Mouse (Mus musculus) myocyte (in vitro differentiated cells): ENCODE data around the gene Cdk12.

Source experiments
- CEBPB ChIP-seq: IDR thresholded peaks from 2 replicates; pipeline ENCODE4 v1.6.1; 2011; ENCODE audit warnings: mild to moderate bottlenecking, moderate library complexity; ENCODE audit not compliant: poor library complexity, insufficient read depth, severe bottlenecking
- E2F4 ChIP-seq: IDR thresholded peaks from one replicate; pipeline ENCODE4 v1.6.1; 2011; ENCODE audit warnings: mild to moderate bottlenecking, control low read depth, moderate library complexity; ENCODE audit not compliant: insufficient read depth
- MAX ChIP-seq: IDR thresholded peaks from one replicate; pipeline ENCODE4 v1.6.1; 2011; ENCODE audit warnings: low read depth, mild to moderate bottlenecking, control low read depth
- MYOD1 ChIP-seq, 3 experiments: IDR thresholded peaks; one replicate each; pipeline ENCODE4 v1.6.1; 2011; ENCODE audit warnings: control low read depth in 2 of 3, low read depth in 2 of 3, mild to moderate bottlenecking in 2 of 3, moderate library complexity in 1 of 3; ENCODE audit not compliant: insufficient read length in 2 of 3, control insufficient read depth in 1 of 3
- MYOG ChIP-seq, 3 experiments: IDR thresholded peaks; one replicate each; pipeline ENCODE4 v1.6.1; 2011; ENCODE audit warnings: control low read depth in 2 of 3, low read depth in 2 of 3, mild to moderate bottlenecking in 2 of 3; ENCODE audit not compliant: insufficient read length in 2 of 3, control insufficient read depth in 1 of 3, insufficient read depth in 1 of 3
- POLR2A ChIP-seq: IDR thresholded peaks from one replicate; pipeline ENCODE4 v1.6.1; 2011; ENCODE audit warnings: low read depth, mild to moderate bottlenecking, control low read depth, moderate library complexity; ENCODE audit not compliant: insufficient read length
- POLR2AphosphoS2 ChIP-seq: IDR thresholded peaks from one replicate; pipeline ENCODE4 v1.6.1; 2011; ENCODE audit warnings: low read depth, control low read depth; ENCODE audit not compliant: insufficient read length
- USF1 ChIP-seq: IDR thresholded peaks from one replicate; pipeline ENCODE4 v1.6.1; 2011; ENCODE audit warnings: low read depth, mild to moderate bottlenecking, control low read depth, moderate library complexity

DNA sequence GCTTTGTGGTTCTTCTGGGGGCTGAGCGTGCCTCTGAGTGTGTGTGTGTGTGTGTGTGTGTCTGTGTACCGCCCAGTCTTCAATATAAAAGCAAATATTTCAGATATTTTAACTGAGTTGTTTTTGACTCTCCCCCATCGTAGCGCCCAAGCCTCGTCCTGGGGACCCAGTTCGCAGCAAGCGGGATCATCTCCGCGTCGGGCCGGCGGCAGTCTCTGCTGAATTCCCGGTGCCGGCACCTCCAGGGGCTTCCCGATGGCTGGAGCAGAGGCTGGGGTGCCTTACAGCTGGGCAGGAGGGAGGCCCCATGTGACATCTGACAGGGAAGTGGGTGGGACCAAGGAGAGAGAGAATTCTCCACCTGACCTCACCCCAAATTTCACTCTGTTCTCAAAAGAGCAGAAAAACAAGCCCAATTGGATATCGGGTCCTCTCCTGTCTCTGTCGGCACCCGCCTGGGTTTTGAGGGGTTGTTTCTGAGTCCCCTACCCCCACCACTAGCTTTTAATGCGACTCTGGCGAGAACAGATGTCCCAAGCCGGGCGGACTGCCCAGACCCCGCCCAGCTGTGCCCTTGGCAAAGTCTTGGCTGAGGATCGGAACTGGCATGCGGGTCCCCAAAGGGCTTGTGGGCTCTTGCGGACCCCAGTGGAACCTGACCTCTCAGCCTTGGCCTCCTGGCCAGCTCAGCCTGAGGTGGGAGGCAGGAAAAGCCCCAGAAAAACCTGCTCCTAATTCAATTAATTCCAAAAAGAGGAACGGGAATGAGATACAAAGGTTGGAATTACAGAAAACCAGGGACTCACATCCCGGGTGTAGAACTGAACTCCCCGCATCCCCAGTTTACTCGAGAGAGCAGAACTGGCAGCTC lies 118.2 kb downstream of the Cdk12 start:
- TF ChIP-seq CEBPB (no peak), USF1 (no peak), POLR2A (no peak), E2F4 (no peak), MAX (no peak), POLR2AphosphoS2 (no peak), MYOG (IDR thresholded peaks at IDR 0.05; ENCODE audit: control insufficient read depth in 1 of 3, insufficient read depth in 1 of 3, insufficient read length in 2 of 3, low read depth in 2 of 3) (no peak), MYOD1 (IDR thresholded peaks at IDR 0.05; ENCODE audit: control insufficient read depth in 1 of 3, insufficient read length in 2 of 3, low read depth in 2 of 3) (no peak)
